Mouse (Mus musculus) limb, embryonic 11.5 days (tissue): ENCODE measurements at regions not wholly inside any gene's neighbourhood (a gene's known extent, or its start where the extent isn't known, plus 50 kb on each side); places are given as distances from the start of the nearest gene placed in this dataset.

Experiments used
- ATAC-seq: fragments of 200-750 bp; cut with Nextera tagmentation; 2 replicates; pipeline ENCODE4 v1.8.0; 2017; ENCODE audit warnings: low read depth; ENCODE audit not compliant: insufficient number of reproducible peaks, low FRiP score, low TSS enrichment
- DNase-seq: peaks from one replicate; pipeline ENCODE4 v3.0.0-alpha.2; 2015; ENCODE audit warnings: low spot score
- H3K27ac ChIP-seq: fragments of 300-500 bp; sonication (generic); replicated peaks from 2 replicates; pipeline ENCODE4 v1.5.1; 2014; ENCODE audit warnings: low read depth, mild to moderate bottlenecking, low read length
- H3K27me3 ChIP-seq: fragments of 300-500 bp; sonication (generic); 2 replicates; pipeline ENCODE4 v1.6.1; 2014; ENCODE audit warnings: mild to moderate bottlenecking, low read length, mixed read lengths; ENCODE audit not compliant: control insufficient read depth, insufficient read depth
- H3K36me3 ChIP-seq: fragments of 300-500 bp; sonication (generic); 2 replicates; pipeline ENCODE4 v1.6.1; 2014; ENCODE audit warnings: mild to moderate bottlenecking, low read length, moderate library complexity, mixed read lengths; ENCODE audit not compliant: control insufficient read depth, insufficient read depth
- H3K4me1 ChIP-seq: fragments of 300-500 bp; sonication (generic); 2 replicates; pipeline ENCODE4 v1.6.1; 2014; ENCODE audit warnings: low read length, mixed read lengths; ENCODE audit not compliant: control insufficient read depth, insufficient read depth
- H3K4me2 ChIP-seq: fragments of 300-500 bp; sonication (generic); 2 replicates; pipeline ENCODE4 v1.6.1; 2014; ENCODE audit warnings: low read depth, mild to moderate bottlenecking, moderate library complexity; ENCODE audit not compliant: severe bottlenecking
- H3K4me3 ChIP-seq: fragments of 300-500 bp; sonication (generic); 2 replicates; pipeline ENCODE4 v1.5.1; 2014; ENCODE audit warnings: low read depth, low read length
- H3K9ac ChIP-seq: fragments of 300-500 bp; sonication (generic); 2 replicates; pipeline ENCODE4 v1.6.1; 2014; ENCODE audit warnings: mild to moderate bottlenecking, low read length
- H3K9me3 ChIP-seq: fragments of 300-500 bp; sonication (generic); 2 replicates; pipeline ENCODE4 v1.6.1; 2016; ENCODE audit warnings: low read length; ENCODE audit not compliant: control insufficient read depth
- WGBS: fragments of 180-500 bp; shearing (Covaris S2); extraction: QIAGEN DNeasy Blood & Tissue Kit; methylation state at CpG from one replicate; pipeline ENCODE4 v1.1.7; 2014; 5-methylcytosine and 5-hydroxymethylcytosine counted together

DNA sequence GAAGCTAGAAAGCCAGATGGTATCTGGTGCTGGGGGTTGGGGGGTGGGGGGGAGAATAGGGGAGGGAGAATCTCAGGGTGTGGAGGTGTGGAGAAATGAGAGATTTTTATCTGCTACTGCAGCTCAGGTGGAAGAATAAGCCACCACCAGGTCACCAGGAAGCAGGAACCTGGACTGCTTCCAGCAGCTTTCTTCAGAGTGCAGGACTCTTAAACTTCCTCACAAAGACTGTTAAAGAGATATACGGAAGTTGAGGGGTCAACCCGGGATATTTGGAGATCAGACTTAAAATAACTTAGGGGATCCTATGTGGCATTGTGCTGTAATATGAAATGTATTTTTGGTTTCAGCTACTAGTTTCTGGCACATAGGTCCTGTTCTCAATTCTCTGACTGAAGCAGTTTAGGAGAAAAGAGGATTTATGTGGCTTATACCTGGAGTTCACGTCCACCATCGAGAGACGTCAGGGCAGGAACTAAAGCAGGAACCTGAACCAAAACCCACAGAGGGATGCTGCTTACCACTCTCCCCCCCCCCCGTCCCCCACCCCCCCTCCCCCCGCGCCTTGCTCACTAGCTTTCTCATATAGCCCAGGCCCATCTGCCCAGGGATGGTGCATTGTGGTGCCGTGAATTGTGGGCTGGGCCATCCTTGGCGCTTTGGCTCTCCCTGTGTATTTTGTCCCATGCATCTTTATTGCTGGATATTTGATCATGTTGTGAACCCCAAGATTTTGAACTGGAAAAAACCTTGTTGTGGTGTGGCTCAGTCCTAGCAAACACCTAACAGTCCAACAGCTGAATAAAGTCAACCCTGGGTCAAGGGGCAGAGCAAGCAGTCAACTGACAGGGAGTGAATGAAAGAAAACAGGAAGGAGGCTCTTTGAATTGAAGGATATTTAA, 143.2 kb downstream of the Qrsl1 start:
- no peak overlapping the region for H3K9ac ChIP-seq
- no peaks in the 10 kb centered on the region for H3K4me1 ChIP-seq
- H3K9me3 ChIP-seq: no peaks in the 10 kb centered on the region
- H3K27ac ChIP-seq: no peak overlapping the region
- ATAC-seq (no peak), DNase-seq (no peak)
- no peaks in the 10 kb centered on the region for H3K27me3 ChIP-seq
- 89% methylated on average over 8 of the region's 10 CpGs for WGBS
- no peaks in the 10 kb centered on the region for H3K36me3 ChIP-seq
- H3K4me2 ChIP-seq: no peak overlapping the region
- H3K4me3 ChIP-seq: no peak overlapping the region

DNA sequence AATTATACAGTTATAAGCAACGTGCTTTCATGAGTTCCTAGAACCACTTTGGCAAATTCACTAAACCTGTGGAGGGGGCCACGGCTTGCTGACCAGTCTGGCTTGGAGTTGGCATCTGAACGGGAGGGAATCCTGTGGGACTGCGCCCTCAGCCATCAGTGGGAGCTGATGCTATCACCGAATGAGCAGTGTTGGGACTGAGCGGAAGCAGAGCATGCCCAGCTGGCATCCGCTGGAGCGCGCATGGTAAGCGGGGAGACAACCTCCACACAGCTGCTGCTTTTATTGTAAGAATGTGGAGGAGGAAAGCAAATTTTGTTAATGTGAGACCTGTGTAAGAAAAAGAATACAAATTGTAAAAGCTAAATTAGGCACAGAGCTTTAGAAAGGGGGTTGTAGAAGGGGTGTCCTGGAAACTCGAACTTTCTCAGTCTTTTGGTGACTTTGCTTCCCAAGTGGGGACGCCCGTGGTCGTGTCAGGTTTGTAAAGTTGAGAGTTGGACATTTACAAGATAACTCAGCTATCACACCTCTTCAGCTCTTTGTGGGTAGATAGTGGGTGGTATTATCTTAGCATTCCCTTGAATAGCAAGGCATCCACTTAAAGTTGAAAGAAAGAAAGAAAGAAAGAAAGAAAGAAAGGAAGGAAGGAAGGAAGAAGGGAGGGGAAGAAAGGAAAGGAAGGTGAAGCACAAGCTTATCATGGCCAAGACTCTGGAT, 142.2 kb downstream of the Qrsl1 start:
- no peak overlapping the region for H3K9ac ChIP-seq

DNA sequence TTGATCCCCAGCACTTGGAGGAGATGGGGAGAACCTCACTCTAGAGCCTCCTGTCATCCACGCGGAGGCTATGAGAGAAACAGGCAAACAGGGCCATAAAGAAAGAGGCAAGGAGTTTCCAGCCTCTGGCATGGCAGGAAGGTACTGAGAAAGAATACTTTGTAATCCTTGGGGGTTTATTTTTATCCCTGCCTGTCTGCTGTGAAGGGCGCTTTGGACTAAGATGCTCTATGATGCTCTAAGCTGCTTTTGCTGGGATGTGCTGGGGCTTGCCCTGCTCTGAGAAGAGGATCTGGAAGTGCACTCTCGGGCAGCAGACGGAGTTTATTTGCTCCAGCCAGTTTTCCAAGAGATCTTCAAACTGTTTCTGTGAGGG, 141.7 kb downstream of the Qrsl1 start:
- no peak for DNase-seq
- WGBS: 81% methylated on average over 5 of the region's 5 CpGs
- H3K27ac ChIP-seq: no peak overlapping the region
- H3K27me3 ChIP-seq: no peaks in the 10 kb centered on the region
- H3K9me3 ChIP-seq: no peaks in the 10 kb centered on the region
- ATAC-seq: no peak
- no peak overlapping the region for H3K9ac ChIP-seq
- no peak overlapping the region for H3K4me3 ChIP-seq
- H3K4me1 ChIP-seq: no peaks in the 10 kb centered on the region
- H3K36me3 ChIP-seq: no peaks in the 10 kb centered on the region
- H3K4me2 ChIP-seq: no peak overlapping the region

More for the DNA sequence above, 142.2 kb downstream of the Qrsl1 start:
- Histone ChIP-seq H3K36me3 (no peaks in the 10 kb centered on the region), H3K4me2 (no peak overlapping the region), H3K4me1 (no peaks in the 10 kb centered on the region), H3K27ac (no peak overlapping the region), H3K9me3 (no peaks in the 10 kb centered on the region), H3K27me3 (no peaks in the 10 kb centered on the region), H3K4me3 (no peak overlapping the region)
- DNase-seq (no peak), ATAC-seq (no peak)
- WGBS: 84% methylated on average over 14 of the region's 14 CpGs

DNA sequence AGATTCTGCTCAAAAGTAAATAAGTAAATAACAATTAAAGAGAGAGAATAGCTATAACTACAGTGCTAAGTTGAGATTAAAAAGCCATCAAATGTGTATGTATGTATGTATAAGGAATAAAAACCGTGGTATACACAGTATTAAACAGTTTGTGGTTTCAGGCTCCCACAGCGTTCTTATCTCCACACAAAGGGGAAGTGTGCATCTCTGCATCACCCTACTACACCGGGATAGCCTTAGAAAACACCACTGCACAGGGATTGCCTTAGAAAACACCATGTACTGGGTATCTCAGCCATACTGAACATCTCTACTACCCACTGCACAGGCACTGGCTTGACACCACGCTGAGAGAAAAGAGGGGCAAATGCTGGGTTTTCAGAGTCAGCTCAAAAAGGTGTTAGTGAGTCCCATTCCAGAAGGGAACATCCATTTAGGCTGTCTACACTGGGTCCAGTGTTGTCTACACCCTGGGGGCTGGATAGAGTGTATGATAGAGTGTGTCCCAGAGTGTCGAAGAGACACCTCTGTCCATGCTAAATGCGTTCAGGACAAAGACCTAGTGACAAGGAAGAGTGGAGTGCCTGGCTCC, 139.5 kb downstream of the Qrsl1 start:
- ATAC-seq: no peak
- no peaks in the 10 kb centered on the region for H3K4me1 ChIP-seq
- H3K9ac ChIP-seq: no peak overlapping the region
- no peak overlapping the region for H3K4me2 ChIP-seq
- no peak for DNase-seq
- H3K9me3 ChIP-seq: no peaks in the 10 kb centered on the region
- H3K27ac ChIP-seq: no peak overlapping the region
- H3K36me3 ChIP-seq: no peaks in the 10 kb centered on the region
- H3K4me3 ChIP-seq: no peak overlapping the region
- no peaks in the 10 kb centered on the region for H3K27me3 ChIP-seq
- 87% methylated on average over 6 of the region's 6 CpGs for WGBS

DNA sequence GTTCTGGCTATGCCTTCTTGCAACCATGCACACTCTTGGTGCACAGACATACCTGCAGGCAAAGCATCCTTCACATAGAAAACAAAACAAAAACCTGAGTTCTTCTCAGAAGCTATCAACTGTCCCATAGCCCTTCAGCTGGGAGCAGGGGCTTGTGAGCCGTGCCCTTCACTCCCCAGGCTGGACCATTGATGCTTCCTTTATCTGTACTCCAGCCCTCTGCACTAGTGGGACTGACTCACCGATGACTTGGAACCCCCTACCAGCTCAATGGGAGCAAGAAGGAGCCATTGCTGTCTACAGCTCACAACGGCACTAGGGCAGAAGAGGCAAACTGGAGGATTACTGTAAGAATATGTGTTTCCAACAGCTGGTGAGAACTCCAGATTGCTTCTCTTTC, 137.0 kb downstream of the Qrsl1 start:
- Histone ChIP-seq H3K4me2 (no peak overlapping the region), H3K9ac (no peak overlapping the region), H3K4me3 (no peak overlapping the region), H3K36me3 (no peaks in the 10 kb centered on the region), H3K9me3 (no peaks in the 10 kb centered on the region), H3K27ac (no peak overlapping the region), H3K4me1 (no peaks in the 10 kb centered on the region), H3K27me3 (no peaks in the 10 kb centered on the region)
- 95% methylated on average over 3 of the region's 3 CpGs for WGBS
- DNase-seq (no peak), ATAC-seq (no peak)

DNA sequence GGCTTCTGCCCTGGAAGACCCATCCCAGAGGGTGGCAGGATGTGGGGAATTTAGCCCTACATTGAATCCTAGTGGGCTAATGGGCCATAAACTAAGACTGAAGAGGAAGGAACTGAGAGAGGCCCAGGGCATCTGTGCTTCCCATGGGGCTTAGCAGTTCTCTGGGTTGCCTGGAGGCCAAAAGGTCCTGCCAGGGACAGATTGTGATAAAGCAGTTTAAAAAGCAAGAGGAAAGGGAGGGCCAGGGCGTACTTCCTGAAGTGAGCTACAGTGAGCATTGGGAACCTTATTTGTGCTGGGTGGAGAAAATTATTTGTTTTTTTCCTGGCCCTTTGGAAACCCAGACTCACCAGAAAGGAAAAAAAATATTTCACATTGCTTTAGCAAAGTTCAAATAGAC, 136.3 kb downstream of the Qrsl1 start:
- DNase-seq (no peak), ATAC-seq (no peak)
- no peak overlapping the region for H3K27ac ChIP-seq
- H3K4me2 ChIP-seq: no peak overlapping the region
- H3K4me3 ChIP-seq: no peak overlapping the region
- no peaks in the 10 kb centered on the region for H3K9me3 ChIP-seq
- no peaks in the 10 kb centered on the region for H3K4me1 ChIP-seq
- H3K36me3 ChIP-seq: no peaks in the 10 kb centered on the region
- 67% methylated on average over 1 of the region's 1 CpGs for WGBS
- H3K27me3 ChIP-seq: no peaks in the 10 kb centered on the region
- no peak overlapping the region for H3K9ac ChIP-seq

DNA sequence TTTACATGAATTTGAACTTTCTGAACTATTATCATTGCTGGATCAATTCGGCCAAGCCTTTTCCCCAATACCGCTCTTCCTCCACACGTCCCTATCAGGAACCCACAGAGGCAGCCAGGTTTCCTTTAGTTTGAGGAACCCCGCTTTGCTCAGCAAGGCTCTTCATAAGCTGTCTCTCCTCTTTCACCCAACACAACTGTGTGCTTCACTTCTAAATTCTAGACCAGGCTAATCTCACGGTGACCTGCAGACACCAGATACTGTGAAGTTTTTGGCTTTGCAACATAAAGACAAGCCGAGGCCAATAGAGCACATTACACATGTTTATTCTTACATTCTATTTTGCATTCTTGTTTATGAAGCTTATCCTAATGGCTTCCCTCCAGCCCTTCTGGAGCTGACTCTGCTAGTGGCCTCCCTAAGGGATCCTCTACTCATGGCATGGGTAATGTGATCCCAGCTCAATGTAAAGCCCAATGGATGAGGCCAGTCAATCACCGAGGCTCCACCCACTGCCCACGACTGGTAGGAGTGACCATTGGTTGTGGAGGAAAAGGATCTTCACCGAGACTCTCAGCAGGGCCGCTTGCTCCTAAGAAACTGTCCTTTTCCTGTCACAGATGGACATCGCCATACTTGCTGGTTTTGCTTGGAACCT, 135.6 kb downstream of the Qrsl1 start:
- no peak overlapping the region for H3K9ac ChIP-seq
- no peak overlapping the region for H3K27ac ChIP-seq
- H3K4me1 ChIP-seq: no peaks in the 10 kb centered on the region
- no peak overlapping the region for H3K4me2 ChIP-seq
- DNase-seq: no peak
- H3K4me3 ChIP-seq: no peak overlapping the region
- ATAC-seq: no peak
- no peaks in the 10 kb centered on the region for H3K36me3 ChIP-seq
- no peaks in the 10 kb centered on the region for H3K9me3 ChIP-seq
- H3K27me3 ChIP-seq: no peaks in the 10 kb centered on the region
- 77% methylated on average over 11 of the region's 11 CpGs for WGBS

DNA sequence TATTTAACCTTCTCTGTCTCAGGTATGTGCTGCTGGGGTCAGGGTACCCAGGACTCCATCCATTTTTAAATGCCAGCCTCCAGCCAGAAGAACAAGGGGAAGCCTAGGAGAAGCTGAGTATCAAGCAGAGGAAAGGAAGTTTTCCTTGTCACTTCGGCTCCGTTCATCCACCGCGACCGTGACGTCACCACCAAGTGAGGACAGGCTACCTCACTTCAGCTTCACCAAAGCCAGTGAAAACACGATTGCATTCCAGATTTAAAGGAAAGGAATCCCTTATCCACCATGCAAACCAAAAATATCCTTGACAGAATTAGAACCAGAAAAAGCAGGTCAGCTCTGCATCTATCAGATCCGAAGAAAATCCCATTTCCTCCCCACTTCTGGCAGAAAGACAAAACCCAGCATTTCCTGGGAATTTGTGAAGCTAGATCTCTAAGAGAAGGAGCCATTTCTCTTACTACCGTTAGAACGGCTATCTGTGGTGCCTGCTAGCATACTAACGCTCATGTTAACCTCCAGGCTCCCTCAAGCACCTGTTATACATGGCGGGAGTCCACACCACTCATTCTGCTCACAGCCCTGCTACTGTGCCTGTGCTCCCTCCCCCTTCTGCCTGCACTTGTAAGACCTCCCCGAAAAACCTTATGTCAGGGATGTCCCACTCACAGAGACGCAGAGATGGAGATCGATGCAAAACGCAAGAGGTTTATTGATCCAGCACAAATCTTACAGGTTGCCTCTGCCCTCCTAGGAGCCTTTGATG, 133.4 kb downstream of the Qrsl1 start:
- H3K9me3 ChIP-seq: no peaks in the 10 kb centered on the region
- WGBS: 90% methylated on average over 16 of the region's 16 CpGs
- H3K27me3 ChIP-seq: no peaks in the 10 kb centered on the region
- H3K36me3 ChIP-seq: no peaks in the 10 kb centered on the region
- no peak for DNase-seq
- H3K4me2 ChIP-seq: no peak overlapping the region
- no peak overlapping the region for H3K27ac ChIP-seq
- no peak overlapping the region for H3K4me3 ChIP-seq
- no peak for ATAC-seq
- no peak overlapping the region for H3K9ac ChIP-seq
- no peaks in the 10 kb centered on the region for H3K4me1 ChIP-seq
